Mouse (Mus musculus): ENCODE data around the gene Dpy19l2.
A peak's percentile ranks its signal among the peaks of the same experiment; 100 is the strongest.
"Not testable (repeated sequence)": the region's sequence is repeated elsewhere in the genome, so short reads cannot be mapped to it uniquely, and the experiment has no call there.

The Dpy19l2 gene

DNA sequence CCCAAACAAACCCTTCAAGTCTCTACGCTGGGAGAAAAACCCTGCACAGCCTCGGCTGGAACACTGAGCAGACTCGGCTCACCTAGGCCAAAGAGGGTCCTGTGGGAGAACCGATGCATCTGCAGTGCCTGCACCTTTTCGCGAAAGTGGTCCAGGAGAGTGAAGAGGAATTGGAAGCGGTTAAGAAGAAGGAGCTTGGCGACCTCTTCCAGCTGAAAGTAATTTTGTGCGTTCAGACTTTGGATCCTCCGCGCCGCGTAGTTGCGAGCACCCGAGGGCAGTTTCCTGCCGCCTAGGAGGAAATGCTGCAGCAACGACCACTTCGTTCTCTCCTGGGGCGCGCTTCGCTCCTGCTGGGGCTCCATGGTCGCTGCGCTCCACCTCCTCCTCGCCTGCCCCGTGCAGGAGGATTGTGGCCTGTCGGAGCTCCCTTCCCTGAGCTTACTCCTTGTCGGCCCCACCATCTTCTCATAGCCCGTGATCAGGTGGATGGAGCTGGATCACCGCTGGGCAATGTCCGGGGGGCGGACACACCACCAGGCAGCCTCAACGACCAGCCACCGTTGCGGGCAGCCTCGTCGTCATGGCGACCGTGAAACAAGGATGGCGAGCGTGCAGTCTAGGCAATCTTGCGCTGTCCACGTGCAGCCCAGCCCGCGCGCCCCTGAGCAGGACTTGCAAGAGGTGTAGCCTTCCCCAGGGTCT lies at the start of gene Dpy19l2:
TSS of gene Dpy19l2 (minus strand) at position 594 of the 705 bp plus-strand sequence.
- peak; percentile 3 to 13 for DNase-seq

DNA sequence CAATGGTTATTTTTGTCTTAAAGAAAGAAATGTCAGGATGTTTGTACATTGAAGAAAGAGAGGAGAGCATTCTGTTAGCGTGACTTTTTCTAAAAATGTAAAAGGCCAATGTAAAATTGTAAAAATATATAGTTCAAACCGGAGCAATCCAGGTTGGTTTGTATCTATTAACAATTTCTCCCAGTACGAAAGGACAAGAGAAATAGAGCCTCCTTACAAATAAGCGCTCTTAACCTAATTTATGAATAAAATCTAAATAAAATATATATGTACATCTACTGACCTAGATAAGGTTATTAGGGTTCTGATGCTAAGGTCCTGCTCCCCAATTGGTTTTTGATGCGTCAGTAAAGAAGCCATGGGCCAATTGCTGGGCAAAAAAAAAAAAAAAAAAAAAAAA lies 48.9 kb upstream of the Dpy19l2 start:
- DNase-seq, result no peak

DNA sequence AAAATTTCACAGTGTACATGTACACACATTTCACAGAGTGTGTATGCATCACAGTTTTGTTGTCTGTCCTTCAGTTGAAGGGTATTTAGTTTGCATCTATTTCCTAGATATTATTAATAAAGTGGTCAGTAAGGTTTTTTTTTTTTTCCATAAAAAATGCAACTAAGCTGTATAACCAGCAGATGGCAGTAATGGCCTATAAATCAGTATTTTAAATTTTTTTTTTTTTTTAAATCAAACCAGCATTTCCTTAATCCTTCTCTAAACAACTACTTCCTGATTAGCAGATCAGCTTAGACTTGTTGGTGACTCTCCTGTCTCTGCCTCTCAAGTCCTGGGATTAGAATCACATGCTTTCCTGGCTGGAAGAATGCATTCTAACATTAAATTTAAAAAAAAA lies 5.2 kb upstream of the Dpy19l2 start:
- DNase-seq, result no peak

DNA sequence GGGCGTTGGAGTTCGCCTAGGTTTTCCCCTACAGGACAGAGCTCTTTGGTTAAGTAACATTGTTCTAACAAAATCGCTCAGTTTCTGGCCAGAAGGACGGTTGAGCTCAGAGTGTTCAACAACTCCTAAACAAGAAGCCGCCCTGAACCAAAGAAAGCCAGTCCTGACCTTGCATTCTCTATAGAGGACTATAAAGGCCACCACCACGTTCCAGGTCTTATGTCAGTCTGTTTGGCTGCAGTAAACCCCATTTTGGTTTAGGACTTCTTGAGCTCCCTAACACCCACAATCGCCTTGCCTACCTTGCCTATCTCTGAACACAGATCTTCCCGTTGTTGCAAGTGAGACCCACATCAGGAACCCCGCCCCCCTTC lies 299 bp upstream of the Dpy19l2 start:
- DNase-seq, result no peak

DNA sequence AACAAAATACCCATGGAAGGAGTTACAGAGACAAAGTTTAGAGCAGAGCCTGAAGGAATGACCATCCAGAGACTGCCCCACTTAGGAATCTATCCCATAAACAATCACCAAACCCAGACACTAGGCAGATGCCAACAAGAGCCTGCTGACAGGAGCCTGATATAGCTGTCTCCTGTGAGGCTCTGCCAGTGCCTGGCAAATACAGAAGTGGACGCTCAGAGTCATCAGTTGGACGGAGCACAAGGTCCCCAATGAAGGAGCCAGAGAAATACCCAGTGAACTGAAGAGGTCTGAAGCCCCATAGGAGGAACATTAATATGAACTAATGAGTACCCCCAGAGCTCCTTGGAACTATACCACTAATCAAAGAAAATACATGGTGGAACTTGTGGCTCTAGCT lies 58.8 kb downstream of the Dpy19l2 start:
- not testable (repeated sequence) for DNase-seq

DNA sequence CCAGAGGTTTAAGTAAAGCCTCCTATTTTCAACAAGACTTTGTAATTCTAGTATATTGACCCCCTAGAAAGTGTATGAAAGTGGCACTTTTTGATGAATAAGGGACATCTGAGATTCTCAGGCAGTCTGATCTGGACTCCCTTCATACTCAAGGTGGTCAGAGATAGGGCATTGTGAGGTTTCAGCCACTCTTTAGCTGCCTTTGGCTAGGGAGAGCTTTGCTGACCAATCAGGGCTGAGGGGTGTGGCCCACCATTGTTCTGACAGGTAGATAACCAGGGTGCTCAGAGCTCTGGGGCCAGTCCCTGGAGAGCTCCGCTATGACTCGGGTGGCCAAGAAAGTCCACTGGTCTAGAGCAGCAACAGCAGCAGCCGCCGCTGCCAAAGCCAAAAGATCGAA lies 71.2 kb downstream of the Dpy19l2 start, which contains the start of gene Cypt4:
TSS of gene Cypt4 (plus strand) at position 301 of the 400 bp plus-strand sequence.
- DNase-seq, result no peak

DNA sequence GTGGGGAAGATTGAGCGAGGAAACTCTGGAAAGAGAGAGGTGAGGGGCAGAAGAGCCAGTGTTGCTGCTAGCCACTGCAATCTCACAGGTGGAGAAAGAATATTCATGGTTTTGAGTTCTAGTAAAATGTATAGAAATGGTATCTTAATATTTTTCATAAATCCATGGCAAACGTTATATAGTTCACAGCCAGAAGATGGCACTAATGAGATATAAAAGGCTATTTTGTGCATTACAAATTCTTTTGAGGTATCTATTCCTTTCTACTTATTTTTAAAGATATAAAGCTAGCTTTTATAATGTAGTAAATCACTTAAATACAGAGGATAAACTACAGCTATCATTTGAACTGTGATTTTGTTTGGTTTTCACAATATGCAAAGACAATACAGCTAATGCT lies 157.9 kb downstream of the Dpy19l2 start:
- no peak for DNase-seq

DNA sequence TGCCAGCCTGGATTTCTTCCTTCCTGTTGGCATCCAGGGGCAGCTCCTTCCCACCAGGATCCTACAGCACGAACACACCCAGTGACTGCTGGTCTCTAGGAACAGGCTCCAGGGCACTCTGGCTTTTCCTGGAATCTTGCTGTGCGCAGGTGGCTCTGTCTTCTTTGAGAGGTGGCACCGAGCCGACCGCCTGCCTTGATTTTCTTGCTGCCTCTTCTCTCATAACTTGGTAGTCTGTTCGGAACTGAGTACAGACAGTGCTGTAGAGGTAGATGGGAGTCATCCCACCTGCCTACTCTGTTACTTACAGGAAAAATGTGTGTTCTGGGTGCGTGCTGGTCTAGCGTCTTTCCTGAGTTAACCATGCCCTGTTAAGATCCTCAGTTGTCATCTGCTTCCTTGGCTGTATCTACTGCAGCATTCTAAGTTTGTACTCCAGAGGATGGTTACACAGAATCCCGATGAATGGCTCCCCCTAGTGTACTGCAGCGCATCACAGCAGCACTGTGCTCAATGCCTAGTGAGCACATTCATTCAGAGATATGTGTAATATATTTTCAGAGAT lies 179.4 kb downstream of the Dpy19l2 start:
- peak; percentile 83 to 84 for DNase-seq

DNA sequence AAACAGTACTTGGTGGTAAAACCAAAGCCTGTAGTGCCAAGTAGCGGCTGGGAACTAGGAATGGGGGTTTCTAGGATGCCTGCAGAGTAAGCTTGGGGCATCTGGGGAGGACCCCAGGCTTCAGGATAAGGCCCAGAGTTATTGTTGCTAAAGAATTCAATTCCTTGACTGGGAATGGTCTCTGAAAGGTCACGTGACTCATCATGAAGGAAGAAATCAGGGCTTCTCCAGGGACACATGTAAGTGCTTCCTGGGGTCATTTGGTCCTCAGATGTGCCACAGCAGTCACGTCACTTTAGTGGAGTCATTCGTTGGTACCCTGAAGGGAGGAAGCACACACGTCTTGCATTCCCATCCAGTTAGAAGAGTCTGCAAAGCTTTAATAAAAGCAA lies 182.0 kb downstream of the Dpy19l2 start:
- DNase-seq, result no peak

DNA sequence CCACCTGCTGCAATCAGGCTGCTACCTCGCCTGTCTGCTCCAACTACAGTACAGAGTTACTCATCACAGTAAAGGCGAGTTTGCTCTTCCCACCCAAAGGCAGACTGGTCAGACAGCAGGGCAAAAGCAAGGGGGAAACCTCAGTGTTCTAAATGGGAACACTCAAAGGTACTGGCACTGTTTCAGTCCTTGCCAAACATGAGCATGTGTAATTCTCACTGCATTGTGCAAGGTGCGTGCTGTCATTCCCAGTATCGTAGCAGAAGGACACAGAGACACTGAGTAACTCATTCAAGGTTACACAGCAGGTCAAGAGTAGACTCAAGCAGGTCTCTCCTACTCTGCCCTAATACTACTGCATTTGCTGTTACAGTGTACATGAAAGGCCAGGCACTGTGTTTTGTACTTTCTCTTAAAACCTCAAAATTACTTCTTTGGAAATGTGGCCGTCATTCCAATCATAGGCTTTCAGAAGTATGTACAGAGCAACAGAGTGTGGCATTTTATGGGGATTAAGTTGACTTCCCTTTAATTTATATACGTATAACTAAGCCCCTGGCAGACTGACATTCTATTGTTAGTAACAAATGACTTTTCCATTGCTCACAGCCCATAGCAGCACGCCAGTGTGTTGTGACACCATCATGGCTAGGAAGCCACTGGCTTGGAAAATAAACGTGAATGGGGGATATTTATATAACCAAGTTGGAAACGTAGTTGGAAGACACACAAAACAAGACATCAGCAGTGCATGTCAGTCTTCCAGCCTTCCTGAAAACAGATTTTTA lies 182.6 kb downstream of the Dpy19l2 start:
- DNase-seq, result no peak

DNA sequence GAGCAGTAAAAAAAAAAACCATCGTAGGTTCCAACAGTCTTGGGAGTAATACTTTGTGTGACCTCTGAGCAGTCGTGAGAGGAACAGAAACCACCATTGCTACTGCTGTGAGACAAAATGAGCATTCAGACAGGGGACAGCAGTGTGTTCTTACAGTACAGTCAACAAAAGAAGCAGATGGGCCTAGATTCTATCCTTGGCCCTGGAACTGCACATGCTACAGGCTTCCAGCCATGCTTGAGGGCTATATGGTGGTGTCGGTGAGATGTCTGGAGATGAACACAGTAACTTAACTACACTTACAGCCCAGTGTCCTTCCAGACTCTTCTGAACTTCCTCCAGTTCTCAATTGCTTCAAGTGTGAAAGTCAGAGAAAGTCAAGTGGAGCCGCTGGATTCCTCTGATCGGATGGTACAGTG lies 184.0 kb downstream of the Dpy19l2 start:
- no peak for DNase-seq

DNA sequence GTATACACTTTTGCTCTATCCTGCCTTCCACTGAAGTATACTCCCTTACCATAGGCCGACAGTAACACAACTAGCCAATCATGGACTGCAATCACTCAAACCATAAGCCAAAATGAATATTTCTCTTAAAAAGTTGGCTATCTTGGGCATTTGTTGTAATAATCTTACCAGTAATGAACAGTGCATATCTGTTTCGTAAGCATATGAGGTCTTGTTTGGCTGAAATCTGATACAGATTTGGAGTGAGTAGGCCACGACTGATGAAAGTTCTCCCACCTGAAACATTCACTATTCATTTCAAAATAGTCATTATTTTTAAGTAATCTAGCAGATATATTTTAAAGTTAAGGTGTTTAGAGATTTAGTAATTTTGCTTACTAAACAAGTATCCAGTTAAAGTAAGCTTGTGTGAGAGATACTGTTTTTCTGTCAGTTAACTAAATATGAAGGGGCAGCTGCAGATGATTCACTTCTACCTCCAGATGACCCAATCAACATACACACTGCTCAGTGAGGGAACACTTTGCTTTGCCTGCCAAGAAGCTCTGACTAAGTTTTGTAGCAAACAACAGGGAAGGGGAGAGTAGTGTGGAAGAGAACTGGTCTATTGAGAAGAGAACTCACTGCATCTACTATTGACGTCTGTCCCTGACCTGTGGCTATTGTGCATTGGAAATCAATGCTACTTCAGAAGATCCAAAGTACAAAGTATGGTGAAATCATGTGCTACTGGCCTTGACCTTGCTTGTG lies 184.5 kb downstream of the Dpy19l2 start:
- DNase-seq, result no peak

DNA sequence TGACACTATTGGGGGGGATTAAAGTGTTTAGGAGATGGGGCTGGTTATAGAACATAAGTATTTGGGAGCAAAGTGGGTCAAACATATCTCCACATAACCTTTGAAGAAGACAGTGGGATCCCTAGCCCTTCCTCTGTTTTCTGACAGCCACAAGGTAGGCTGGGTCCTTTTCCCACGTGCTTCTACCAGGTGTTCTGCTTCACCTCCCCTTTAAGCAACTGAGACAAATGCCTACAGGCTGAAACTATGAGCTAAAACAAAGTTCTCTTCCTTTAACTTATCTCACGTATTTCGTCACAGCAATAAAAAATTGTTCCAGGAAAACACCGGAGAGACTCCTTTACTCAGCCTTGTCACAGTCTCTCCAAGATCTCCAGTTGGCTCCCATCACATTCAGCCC lies 187.2 kb downstream of the Dpy19l2 start:
- no peak for DNase-seq
